Mouse (Mus musculus) lung, postnatal 0 days (tissue): Measurements from ENCODE around the gene Ryr3. TPM values are rescaled to one million over a fixed set of nuclear protein-coding genes. Genes with fewer than 3 reads are reported as not detected.

ENCODE experiments used
- ATAC-seq: fragments of 200-750 bp; cut with Nextera tagmentation; 2 replicates; pipeline ENCODE4 v1.8.0; 2017; ENCODE audit warnings: moderate library complexity
- DNase-seq: peaks from one replicate; pipeline ENCODE4 v3.0.0-alpha.2; 2016; ENCODE audit warnings: low spot score
- H3K27ac ChIP-seq: fragments of 300-500 bp; sonication (generic); 2 replicates; pipeline ENCODE4 v1.5.1; 2014; ENCODE audit warnings: antibody characterized with exemption, mild to moderate bottlenecking, low read length, mixed read lengths
- H3K27me3 ChIP-seq: fragments of 300-500 bp; sonication (generic); replicated peaks from 2 replicates; pipeline ENCODE4 v1.6.1; 2014; ENCODE audit warnings: low read length, mixed read lengths; ENCODE audit not compliant: insufficient read depth
- H3K36me3 ChIP-seq: fragments of 300-500 bp; sonication (generic); 2 replicates; pipeline ENCODE4 v1.6.1; 2014; ENCODE audit warnings: low read length, mixed read lengths; ENCODE audit not compliant: insufficient read depth
- H3K4me1 ChIP-seq: fragments of 300-500 bp; sonication (generic); 2 replicates; pipeline ENCODE4 v1.6.1; 2014; ENCODE audit warnings: antibody characterized with exemption, low read depth, low read length, mixed read lengths; ENCODE audit not compliant: insufficient read depth
- H3K4me2 ChIP-seq: fragments of 300-500 bp; sonication (generic); replicated peaks from 2 replicates; pipeline ENCODE4 v1.6.1; 2014; ENCODE audit warnings: low read depth, mild to moderate bottlenecking, low read length, moderate library complexity, mixed read lengths
- H3K4me3 ChIP-seq: fragments of 300-500 bp; sonication (generic); 2 replicates; pipeline ENCODE4 v1.5.1; 2014; ENCODE audit warnings: low read depth, low read length
- H3K9ac ChIP-seq: fragments of 300-500 bp; sonication (generic); replicated peaks from 2 replicates; pipeline ENCODE4 v1.6.1; 2014; ENCODE audit warnings: low read depth, mild to moderate bottlenecking
- H3K9me3 ChIP-seq: fragments of 300-500 bp; sonication (generic); 2 replicates; pipeline ENCODE4 v1.6.1; 2016; ENCODE audit warnings: low read length, mixed read lengths
- CTCF ChIP-seq: IDR thresholded peaks from 2 replicates; pipeline ENCODE4 v1.5.1; 2016; ENCODE audit warnings: antibody characterized with exemption, mild to moderate bottlenecking
- EP300 ChIP-seq: IDR thresholded peaks from 2 replicates; pipeline ENCODE4 v1.6.1; 2016; ENCODE audit warnings: antibody characterized with exemption, mild to moderate bottlenecking, control low read depth
- WGBS: fragments of 180-500 bp; shearing (Covaris S2); extraction: QIAGEN DNeasy Blood & Tissue Kit; methylation state at CpG from one replicate; pipeline ENCODE4 v1.1.7; 2014; 5-methylcytosine and 5-hydroxymethylcytosine counted together
- microRNA-seq: library from miRNA; unstranded; fragments of <30 nt; microRNA quantifications from one replicate; pipeline ENCODE4, GENCODE M21; 2016
- polyA plus RNA-seq: library from polyadenylated mRNA; unstranded; fragments of >200 nt; fragmentation: Nextera tagmentation; extraction: Ambion mirVana; gene quantifications from 2 replicates; pipeline ENCODE4 v1.2.1, GENCODE M21; 2015

Ryr3 gene
- polyA plus RNA-seq, 1 experiment from 2014 or later = 0.57 TPM

GRCm38 (mm10) chr2:112591451-112591871, 625.4 kb downstream of the Ryr3 start:
- Histone ChIP-seq H3K9me3 (no peaks in the 10 kb centered on the region), H3K4me2 (no peak overlapping the region), H3K27ac (no peak overlapping the region), H3K36me3 (no peaks in the 10 kb centered on the region), H3K4me3 (no peak overlapping the region), H3K4me1 (no peaks in the 10 kb centered on the region), H3K9ac (no peak overlapping the region), H3K27me3 (no peaks in the 10 kb centered on the region)
- ATAC-seq (no peak), DNase-seq (no peak)
- TF ChIP-seq EP300 (no peak), CTCF (no peak)
- WGBS = 34% methylated on average over 6 of the region's 6 CpGs

- ATAC-seq (no peak), DNase-seq (no peak)
- TF ChIP-seq CTCF (no peak), EP300 (no peak)
- no peak overlapping the region for H3K4me2 ChIP-seq
- H3K4me3 ChIP-seq = no peak overlapping the region
- H3K27ac ChIP-seq = no peak overlapping the region
- WGBS = 62% methylated on average over 7 of the region's 7 CpGs
- H3K36me3 ChIP-seq = no peaks in the 10 kb centered on the region
- no peaks in the 10 kb centered on the region for H3K4me1 ChIP-seq
- no peaks in the 10 kb centered on the region for H3K27me3 ChIP-seq
- H3K9ac ChIP-seq = no peak overlapping the region
- H3K9me3 ChIP-seq = no peaks in the 10 kb centered on the region
Observed at GRCm38 (mm10) chr2:112590985-112591384, 625.9 kb downstream of the Ryr3 start.

Small RNA genes within 50 kb of the gene (microRNA-seq; reads per million reads assigned to microRNA genes)
- gene Gm44374 = not detected

Other genes with a start within 250 kb of the Ryr3 start
- gene Tmco5b, start 68.6 kb upstream of the Ryr3 start, polyA plus RNA-seq = not detected in 2 replicates
- 1.0 and 1.2 TPM in 2 replicates for gene Fmn1, start 110.6 kb upstream of the Ryr3 start, polyA plus RNA-seq